Mouse (Mus musculus) ES-Bruce4 (cell line): ENCODE data around the gene Siah1a. TPM values are rescaled to one million over a fixed set of nuclear protein-coding genes. Genes with fewer than 3 reads are reported as not detected.
A peak's percentile ranks its signal among the peaks of the same experiment; 100 is the strongest.

Experiments used
- H3K27ac ChIP-seq: 2 replicates; pipeline ENCODE4 v1.5.1; 2012; ENCODE audit warnings: low read length, inconsistent platforms; ENCODE audit not compliant: insufficient read depth
- H3K27me3 ChIP-seq: 2 replicates; pipeline ENCODE4 v1.6.1; 2012; ENCODE audit warnings: mild to moderate bottlenecking, low read length, inconsistent platforms; ENCODE audit not compliant: control insufficient read depth, poor library complexity, insufficient read depth, severe bottlenecking
- H3K36me3 ChIP-seq: 2 replicates; pipeline ENCODE4 v1.6.1; 2012; ENCODE audit warnings: inconsistent platforms, mild to moderate bottlenecking, low read length, moderate library complexity; ENCODE audit not compliant: control insufficient read depth, poor library complexity, insufficient read depth, severe bottlenecking
- H3K4me1 ChIP-seq: one replicate; pipeline ENCODE4 v1.8.1; 2011; ENCODE audit warnings: low read length; ENCODE audit not compliant: control insufficient read depth, insufficient read depth
- H3K4me3 ChIP-seq: 2 replicates; pipeline ENCODE4 v1.5.1; 2011; ENCODE audit warnings: low read depth, mild to moderate bottlenecking, low read length
- H3K9ac ChIP-seq: 2 replicates; pipeline ENCODE4 v1.6.1; 2012; ENCODE audit warnings: low read depth, mild to moderate bottlenecking, inconsistent platforms; ENCODE audit not compliant: poor library complexity, severe bottlenecking
- H3K9me3 ChIP-seq: replicated peaks from 2 replicates; pipeline ENCODE4 v1.6.1; 2012; ENCODE audit warnings: mild to moderate bottlenecking, low read length, inconsistent platforms; ENCODE audit not compliant: control insufficient read depth, poor library complexity, insufficient read depth, severe bottlenecking
- CTCF ChIP-seq: IDR thresholded peaks from one replicate; pipeline ENCODE4 v1.8.1; 2011; ENCODE audit warnings: low read depth, low read length
- EP300 ChIP-seq: IDR thresholded peaks from 2 replicates; pipeline ENCODE4 v1.6.1; 2011; ENCODE audit warnings: low read depth, low read length; ENCODE audit not compliant: insufficient read depth
- POLR2A ChIP-seq: IDR thresholded peaks from one replicate; pipeline ENCODE4 v1.8.1; 2011; ENCODE audit warnings: low read length; ENCODE audit not compliant: insufficient read depth
- polyA plus RNA-seq: library from polyadenylated mRNA; stranded (reverse); fragments of >200 nt; gene quantifications from 2 replicates; pipeline ENCODE4 v1.2.4, GENCODE M21; 2011; ENCODE audit warnings: low read depth; ENCODE audit not compliant: missing spikeins, insufficient read depth, insufficient read length

The Siah1a gene
- polyA plus RNA-seq, 1 experiment: 20.9 TPM

GRCm38 (mm10) chr8:86765155-86765554 is 19.4 kb upstream of the Siah1a start:
- H3K27ac ChIP-seq: no peak overlapping the region
- H3K4me1 ChIP-seq: peaks cover 6% of the 10 kb centered on the region
- TF ChIP-seq POLR2A: no peak
- TF ChIP-seq CTCF: no peak
- no peak for TF ChIP-seq EP300
- H3K4me3 ChIP-seq: no peak overlapping the region
- H3K9me3 ChIP-seq: no peaks in the 10 kb centered on the region
- H3K27me3 ChIP-seq: no peaks in the 10 kb centered on the region
- no peak overlapping the region for H3K9ac ChIP-seq
- no peaks in the 10 kb centered on the region for H3K36me3 ChIP-seq

- Histone ChIP-seq H3K9ac (no peak overlapping the region), H3K9me3 (no peaks in the 10 kb centered on the region), H3K4me1 (peaks cover 6% of the 10 kb centered on the region), H3K36me3 (no peaks in the 10 kb centered on the region), H3K27ac (no peak overlapping the region), H3K4me3 (no peak overlapping the region), H3K27me3 (no peaks in the 10 kb centered on the region)
- no peak for TF ChIP-seq POLR2A
- TF ChIP-seq CTCF: no peak
- TF ChIP-seq EP300: no peak
Observed at GRCm38 (mm10) chr8:86762806-86763205, 17.1 kb upstream of the Siah1a start.

- no peak overlapping the region for H3K4me3 ChIP-seq
- no peak overlapping the region for H3K27ac ChIP-seq
- no peak overlapping the region for H3K9ac ChIP-seq
- H3K36me3 ChIP-seq: no peaks in the 10 kb centered on the region
- TF ChIP-seq EP300: no peak
- TF ChIP-seq CTCF: no peak
- TF ChIP-seq POLR2A: no peak
- no peaks in the 10 kb centered on the region for H3K27me3 ChIP-seq
- no peaks in the 10 kb centered on the region for H3K9me3 ChIP-seq
- peaks cover 6% of the 10 kb centered on the region for H3K4me1 ChIP-seq
Observed at GRCm38 (mm10) chr8:86760746-86761145, 15.0 kb upstream of the Siah1a start.

- no peak for TF ChIP-seq CTCF
- TF ChIP-seq POLR2A: no peak
- TF ChIP-seq EP300: no peak
- no peak overlapping the region for H3K4me3 ChIP-seq
Observed at GRCm38 (mm10) chr8:86759090-86759491, 13.4 kb upstream of the Siah1a start.

GRCm38 (mm10) chr8:86758651-86759050 is 12.9 kb upstream of the Siah1a start:
- H3K27ac ChIP-seq: no peak overlapping the region
- H3K27me3 ChIP-seq: no peaks in the 10 kb centered on the region
- TF ChIP-seq CTCF: no peak
- no peak for TF ChIP-seq POLR2A
- TF ChIP-seq EP300: no peak
- no peaks in the 10 kb centered on the region for H3K36me3 ChIP-seq
- no peak overlapping the region for H3K9ac ChIP-seq
- H3K9me3 ChIP-seq: no peaks in the 10 kb centered on the region; the same call in 1 of the 2 replicates
- H3K4me1 ChIP-seq: peaks cover 3% of the 10 kb centered on the region
- H3K4me3 ChIP-seq: no peak overlapping the region

More at GRCm38 (mm10) chr8:86759090-86759491, 13.4 kb upstream of the Siah1a start:
- Histone ChIP-seq H3K27me3 (no peaks in the 10 kb centered on the region), H3K27ac (no peak overlapping the region), H3K36me3 (no peaks in the 10 kb centered on the region), H3K9me3 (no peaks in the 10 kb centered on the region), H3K4me1 (peaks cover 3% of the 10 kb centered on the region), H3K9ac (no peak overlapping the region)

- Histone ChIP-seq H3K27ac (peak overlapping the region; percentile 74), H3K9me3 (no peaks in the 10 kb centered on the region; the same call in 1 of the 2 replicates), H3K9ac (peak overlapping the region; percentile 55), H3K27me3 (no peaks in the 10 kb centered on the region), H3K4me1 (peaks cover 3% of the 10 kb centered on the region), H3K4me3 (peak overlapping the region; percentile 64), H3K36me3 (no peaks in the 10 kb centered on the region)
- TF ChIP-seq CTCF (no peak), POLR2A (no peak), EP300 (peak; percentile 80)
Observed at GRCm38 (mm10) chr8:86756948-86757733, 11.4 kb upstream of the Siah1a start.
